Mouse (Mus musculus) kidney, postnatal 0 days (tissue): ENCODE data around the gene Tradd. TPM values are rescaled to one million over a fixed set of nuclear protein-coding genes. Genes with fewer than 3 reads are reported as not detected.

Experiments
- ATAC-seq: fragments of 200-750 bp; cut with Nextera tagmentation; replicated peaks from 2 replicates; pipeline ENCODE4 v1.8.0; 2017; ENCODE audit warnings: low read depth, moderate number of reproducible peaks, moderate TSS enrichment, moderate library complexity; ENCODE audit not compliant: low FRiP score
- DNase-seq: peaks from one replicate; pipeline ENCODE4 v3.0.0-alpha.2; 2016; ENCODE audit warnings: low spot score
- H3K27ac ChIP-seq: fragments of 300-500 bp; sonication (generic); 2 replicates; pipeline ENCODE4 v1.5.1; 2014; ENCODE audit warnings: mild to moderate bottlenecking
- H3K27me3 ChIP-seq: fragments of 300-500 bp; sonication (generic); 2 replicates; pipeline ENCODE4 v1.6.1; 2014; ENCODE audit warnings: low read length, mixed read lengths; ENCODE audit not compliant: insufficient read depth
- H3K36me3 ChIP-seq: fragments of 300-500 bp; sonication (generic); 2 replicates; pipeline ENCODE4 v1.6.1; 2014; ENCODE audit warnings: low read length, mixed read lengths; ENCODE audit not compliant: insufficient read depth
- H3K4me1 ChIP-seq: fragments of 300-500 bp; sonication (generic); replicated peaks from 2 replicates; pipeline ENCODE4 v1.6.1; 2014; ENCODE audit warnings: antibody characterized with exemption, low read length, mixed read lengths; ENCODE audit not compliant: insufficient read depth
- H3K4me2 ChIP-seq: fragments of 300-500 bp; sonication (generic); 2 replicates; pipeline ENCODE4 v1.6.1; 2014; ENCODE audit warnings: mild to moderate bottlenecking, low read length, moderate library complexity, mixed read lengths
- H3K4me3 ChIP-seq: fragments of 300-500 bp; sonication (generic); replicated peaks from 2 replicates; pipeline ENCODE4 v1.5.1; 2014; ENCODE audit warnings: low read depth, low read length
- H3K9ac ChIP-seq: fragments of 300-500 bp; sonication (generic); 2 replicates; pipeline ENCODE4 v1.6.1; 2014; ENCODE audit warnings: low read depth, low read length
- H3K9me3 ChIP-seq: fragments of 300-500 bp; sonication (generic); replicated peaks from 2 replicates; pipeline ENCODE4 v1.6.1; 2016; ENCODE audit warnings: low read length, inconsistent platforms, mixed read lengths
- CTCF ChIP-seq: IDR thresholded peaks from 2 replicates; pipeline ENCODE4 v1.5.1; 2016; ENCODE audit warnings: antibody characterized with exemption, low read depth, mild to moderate bottlenecking, moderate library complexity
- WGBS: fragments of 180-500 bp; shearing (Covaris S2); extraction: QIAGEN DNeasy Blood & Tissue Kit; methylation state at CpG from one replicate; pipeline ENCODE4 v1.1.7; 2014; 5-methylcytosine and 5-hydroxymethylcytosine counted together
- polyA plus RNA-seq: library from polyadenylated mRNA; unstranded; fragments of >200 nt; fragmentation: Nextera tagmentation; extraction: Ambion mirVana; gene quantifications from 2 replicates; pipeline ENCODE4 v1.2.1, GENCODE M21; 2015

Gene Tradd
- polyA plus RNA-seq, 1 experiment from 2014 or later, result 21.8 TPM

- no peaks in the 10 kb centered on the region for H3K27me3 ChIP-seq
- no peak for DNase-seq
- no peak for TF ChIP-seq CTCF
- H3K9ac ChIP-seq, result no peak overlapping the region
- peaks cover 12% of the 10 kb centered on the region; the same call in 1 of the 2 replicates for H3K4me1 ChIP-seq
- no peak for ATAC-seq
- 71% methylated on average over 15 of the region's 15 CpGs for whole genome bisulfite sequencing
- H3K27ac ChIP-seq, result no peak overlapping the region
- peaks cover 29% of the 10 kb centered on the region for H3K36me3 ChIP-seq
- H3K4me2 ChIP-seq, result no peak overlapping the region
- H3K4me3 ChIP-seq, result no peak overlapping the region
- no peaks in the 10 kb centered on the region for H3K9me3 ChIP-seq
These were observed 44.9 kb upstream of the Tradd start for GRCm38 (mm10) chr8:105309142-105309847.

DNA sequence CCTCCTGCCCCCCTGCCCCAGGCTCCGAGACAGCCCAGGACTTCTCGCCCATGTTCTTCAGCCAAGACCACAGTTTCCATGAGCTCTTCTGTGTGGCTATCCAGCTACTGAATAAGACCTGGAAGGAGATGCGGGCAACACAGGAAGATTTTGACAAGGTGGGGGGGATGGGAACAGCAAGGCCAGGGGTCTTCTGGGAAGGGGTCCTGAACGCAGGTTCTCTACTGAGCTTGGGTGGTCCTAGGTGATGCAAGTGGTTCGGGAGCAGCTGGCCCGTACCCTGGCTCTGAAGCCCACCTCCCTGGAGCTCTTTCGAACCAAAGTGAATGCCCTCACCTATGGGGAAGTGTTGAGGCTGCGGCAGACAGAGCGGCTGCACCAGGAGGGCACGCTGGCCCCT lies 44.0 kb upstream of the Tradd start:
- Histone ChIP-seq H3K9me3 (no peaks in the 10 kb centered on the region), H3K27me3 (no peaks in the 10 kb centered on the region), H3K4me2 (no peak overlapping the region), H3K36me3 (peaks cover 30% of the 10 kb centered on the region), H3K27ac (no peak overlapping the region), H3K4me3 (no peak overlapping the region), H3K4me1 (peaks cover 12% of the 10 kb centered on the region; the same call in 1 of the 2 replicates), H3K9ac (no peak overlapping the region)
- DNase-seq, result no peak
- no peak for TF ChIP-seq CTCF
- no peak for ATAC-seq
- 96% methylated on average over 10 of the region's 10 CpGs for WGBS

DNA sequence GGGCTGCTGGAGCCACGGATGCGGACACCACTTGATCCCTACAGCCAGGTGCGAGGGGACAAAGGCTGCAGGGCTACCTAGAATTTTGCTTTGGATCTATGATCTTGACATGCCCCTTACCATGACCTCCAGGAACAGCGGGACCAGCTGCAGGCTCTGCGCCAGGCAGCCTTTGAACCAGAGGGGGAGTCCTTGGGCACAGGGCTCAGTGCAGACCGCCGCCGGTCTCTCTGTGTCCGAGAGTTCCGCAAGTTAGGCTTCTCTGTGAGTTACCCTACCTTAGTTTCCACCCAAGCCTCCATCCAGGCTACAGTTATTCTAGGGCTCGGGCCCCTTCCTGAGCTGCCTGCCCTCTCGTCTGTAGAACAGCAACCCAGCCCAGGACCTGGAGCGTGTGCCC lies 43.3 kb upstream of the Tradd start:
- TF ChIP-seq CTCF, result no peak
- H3K4me1 ChIP-seq, result peaks cover 12% of the 10 kb centered on the region; the same call in 1 of the 2 replicates
- DNase-seq (no peak), ATAC-seq (no peak)
- H3K4me2 ChIP-seq, result no peak overlapping the region
- H3K36me3 ChIP-seq, result peaks cover 30% of the 10 kb centered on the region; the same call in 1 of the 2 replicates
- H3K9me3 ChIP-seq, result no peaks in the 10 kb centered on the region
- no peak overlapping the region for H3K9ac ChIP-seq
- no peaks in the 10 kb centered on the region for H3K27me3 ChIP-seq
- WGBS, result 94% methylated on average over 13 of the region's 13 CpGs
- no peak overlapping the region for H3K27ac ChIP-seq
- H3K4me3 ChIP-seq, result no peak overlapping the region

DNA sequence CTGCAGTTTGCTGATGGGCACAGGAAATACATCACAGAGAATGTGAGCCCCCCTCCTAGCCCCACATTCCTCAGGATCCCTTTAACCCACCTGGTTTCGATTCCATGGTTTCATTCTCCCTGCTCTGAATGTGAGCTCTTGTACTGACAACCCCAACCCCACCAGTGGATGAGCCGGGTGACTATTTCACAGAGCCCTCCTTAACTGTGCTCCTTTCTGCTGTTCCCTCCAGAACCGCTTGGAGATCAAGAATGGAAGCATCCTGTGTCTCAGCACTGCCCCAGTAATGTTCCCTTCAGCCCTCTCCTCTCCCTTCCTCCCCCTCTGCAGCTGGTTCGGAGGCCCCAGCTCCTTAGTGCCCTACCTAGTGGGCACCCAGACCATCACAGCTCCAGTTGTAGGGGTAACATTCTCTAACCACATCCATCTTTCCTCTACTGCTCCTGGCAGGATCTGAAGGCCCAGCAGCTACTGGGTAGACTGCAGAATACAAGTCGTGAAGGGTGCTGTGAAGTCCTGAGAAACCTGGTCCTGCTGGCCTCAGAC lies 41.8 kb upstream of the Tradd start:
- peak; percentile 14 for ATAC-seq
- Histone ChIP-seq H3K9ac (peak overlapping the region; percentile 62), H3K36me3 (peaks cover 32% of the 10 kb centered on the region), H3K9me3 (no peaks in the 10 kb centered on the region), H3K4me2 (peak overlapping the region; percentile 75), H3K4me1 (peaks cover 12% of the 10 kb centered on the region; the same call in 1 of the 2 replicates), H3K27ac (peak overlapping the region; percentile 84), H3K27me3 (no peaks in the 10 kb centered on the region), H3K4me3 (peak overlapping the region; percentile 37)
- WGBS, result 35% methylated on average over 5 of the region's 5 CpGs
- peak; percentile 37 for DNase-seq
- no peak for TF ChIP-seq CTCF

DNA sequence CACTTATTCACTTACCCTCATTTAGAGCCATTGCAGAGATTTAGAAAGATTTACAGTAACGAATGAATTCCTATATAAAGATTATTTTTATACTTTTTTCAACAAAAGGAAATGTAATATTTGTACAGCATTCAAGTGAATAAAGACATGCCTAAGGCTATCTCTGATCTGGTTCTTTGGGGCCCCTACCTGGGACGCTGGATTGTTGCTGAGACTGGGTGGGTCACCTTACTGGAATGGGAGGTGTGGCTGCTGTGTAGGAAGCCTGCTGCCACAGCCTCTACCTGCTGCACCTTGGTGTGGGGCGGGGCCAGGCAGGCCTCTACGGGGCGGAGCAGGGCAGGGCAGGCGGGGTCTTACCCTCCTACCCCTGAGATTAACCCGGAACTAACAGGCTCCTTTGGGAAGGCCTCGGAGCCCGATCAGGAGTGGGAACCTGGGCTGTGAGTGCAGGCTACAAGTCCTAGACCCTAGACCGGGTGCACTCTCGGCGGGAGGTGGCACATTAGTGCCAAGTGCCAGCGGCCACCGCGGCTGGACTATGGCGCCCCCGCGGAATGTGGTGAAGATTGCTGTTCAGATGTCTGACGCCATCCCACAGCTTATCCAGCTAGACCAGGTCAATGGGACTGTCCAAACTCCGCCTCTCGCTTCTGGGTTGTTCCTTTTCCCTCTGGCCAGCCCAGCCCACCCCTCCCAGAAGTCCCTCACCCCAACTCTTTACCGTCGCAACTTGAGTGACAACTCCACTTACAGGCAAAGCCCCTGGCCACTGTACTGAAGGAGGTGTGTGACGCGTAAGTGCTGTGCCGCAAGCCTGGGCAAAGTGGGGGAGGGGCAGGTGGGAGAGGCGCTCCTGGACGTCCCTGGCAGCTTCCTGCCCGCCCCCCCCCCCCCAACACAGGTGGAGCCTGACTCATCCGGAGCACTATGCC lies 41.1 kb upstream of the Tradd start, which contains the start of gene Elmo3:
TSS of gene Elmo3 (plus strand) at position 391 of the 935 bp plus-strand sequence.
- Histone ChIP-seq H3K9ac (peak within 1 kb of the TSS; percentile 62), H3K36me3 (peaks cover 39% of the 10 kb centered on the region), H3K9me3 (no peaks in the 10 kb centered on the region), H3K27me3 (no peaks in the 10 kb centered on the region), H3K27ac (peak within 1 kb of the TSS; percentile 84), H3K4me2 (peak within 1 kb of the TSS; percentile 75), H3K4me3 (peak within 1 kb of the TSS; percentile 37), H3K4me1 (peaks cover 12% of the 10 kb centered on the region; the same call in 1 of the 2 replicates)
- peak; percentile 63 for DNase-seq
- ATAC-seq, result peak; percentile 90
- TF ChIP-seq CTCF, result peak; percentile 26; the same call in 1 of the 2 replicates
- WGBS, result 6% methylated on average over 29 of the region's 30 CpGs
